9 mouse cellular contexts compared by ENCODE assay signal in genomic region chr14:54640946-54641304, GRCm38 (mm10). TPM values are rescaled to one million over a fixed set of nuclear protein-coding genes. Genes with fewer than 3 reads are reported as not detected.
DNase-seq lines count a peak whose midpoint lies in the region; ATAC-seq and TF ChIP-seq lines count a peak whose summit lies in the region.
"Had no signal": no experiment of that assay in that cellular context is flagged by ENCODE, and none has a peak within 500 bp of the region (broad histone marks: within the 10 kb centered on the region; RNA-seq: fewer than 3 reads in every experiment).

Gene Gm17606, plus strand, starts transcription at chr14:54640952.

- TF ChIP-seq POLR2A in myocyte (IDR thresholded peaks at IDR 0.05; ENCODE audit: insufficient read length, low read depth) = no peak

- H3ac ChIP-seq in myocyte (ENCODE audit: control insufficient read depth, insufficient read length) = peak within 1 kb of the TSS; percentile 80

- H3K4me3 ChIP-seq in left cerebral cortex, adult 2 months = peak within 1 kb of the TSS; percentile 74
- peak within 1 kb of the TSS; percentile 59 for H3K4me3 ChIP-seq in embryonic facial prominence, embryonic 12.5 days
- peak within 1 kb of the TSS; percentile 61 for H3K4me3 ChIP-seq in intestine, embryonic 14.5 days (ENCODE audit: low read depth, low read length)
- H3K4me3 ChIP-seq in myocyte = peak within 1 kb of the TSS; percentile 37

- H3K36me3 ChIP-seq in embryonic facial prominence, embryonic 12.5 days = peaks cover 65% of the 10 kb centered on the region
- H3K36me3 ChIP-seq in intestine, embryonic 14.5 days (ENCODE audit: control insufficient read depth, insufficient read depth, low read length) = peaks cover 50% of the 10 kb centered on the region
- H3K36me3 ChIP-seq in myocyte (ENCODE audit: control insufficient read depth, insufficient read depth) = peaks cover 25% of the 10 kb centered on the region

- TF ChIP-seq CTCF in left cerebral cortex, adult 2 months (IDR thresholded peaks at IDR 0.05) = no peak

- 1% methylated on average over 28 of the region's 28 CpGs for WGBS in embryonic facial prominence, embryonic 12.5 days
- WGBS in intestine, embryonic 14.5 days = 0% methylated on average over 25 of the region's 28 CpGs

- no peaks in the 10 kb centered on the region for H3K27me3 ChIP-seq in embryonic facial prominence, embryonic 12.5 days
- no peaks in the 10 kb centered on the region for H3K27me3 ChIP-seq in intestine, embryonic 14.5 days (replicated peaks; ENCODE audit: control insufficient read depth, insufficient read depth, low read length)
- H3K27me3 ChIP-seq in myocyte (ENCODE audit: control insufficient read depth, insufficient read depth, insufficient read length) = no peaks in the 10 kb centered on the region

- H3K4me2 ChIP-seq in embryonic facial prominence, embryonic 12.5 days (replicated peaks) = peak within 1 kb of the TSS; percentile 90
- H3K4me2 ChIP-seq in intestine, embryonic 14.5 days (ENCODE audit: low read length) = peak within 1 kb of the TSS; percentile 77
- H3K4me2 ChIP-seq in myocyte (ENCODE audit: low read depth) = peak within 1 kb of the TSS; percentile 88

- DNase-seq in left cerebral cortex, adult 2 months (ENCODE audit: extremely low spot score in 1 of 2, low spot score in 2 of 2) = no peak
- no peak for DNase-seq in left cerebral cortex, postnatal 36 days (ENCODE audit: low spot score in 2 of 2)
- DNase-seq in intestine, embryonic 14.5 days (ENCODE audit: low spot score) = no peak
- DNase-seq in frontal cortex, postnatal 14 days (ENCODE audit: low spot score in 2 of 2) = no peak
- no peak for DNase-seq in gastrocnemius, postnatal 25 days
- DNase-seq in adipocyte (ENCODE audit: low spot score) = no peak

- peak within 1 kb of the TSS; percentile 83 for H3K27ac ChIP-seq in left cerebral cortex, adult 2 months
- peak within 1 kb of the TSS; percentile 88 for H3K27ac ChIP-seq in embryonic facial prominence, embryonic 12.5 days
- peak within 1 kb of the TSS; percentile 60 for H3K27ac ChIP-seq in intestine, embryonic 14.5 days (ENCODE audit: low read depth)

- H3K79me2 ChIP-seq in myocyte (ENCODE audit: control insufficient read depth, insufficient read depth) = no peaks in the 10 kb centered on the region

- no peak for ATAC-seq in embryonic facial prominence, embryonic 12.5 days (ENCODE audit: insufficient number of reproducible peaks, insufficient read depth, low FRiP score, low TSS enrichment)
- ATAC-seq in intestine, embryonic 14.5 days (replicated peaks; ENCODE audit: low FRiP score, low TSS enrichment, low read depth) = no peak; the same call in 1 of the 2 replicates

- H3K9ac ChIP-seq in embryonic facial prominence, embryonic 12.5 days = peak within 1 kb of the TSS; percentile 83
- H3K9ac ChIP-seq in intestine, embryonic 14.5 days (ENCODE audit: low read length) = peak within 1 kb of the TSS; percentile 76

- intact Hi-C loops in left cerebral cortex, adult 2 months (cut with DNase I) = loop anchor here (1.0 to 5.0 kb wide), 4 partner anchors 59 to 579 kb away; no protein-coding TSS in a partner anchor
- intact Hi-C loops in left cerebral cortex, postnatal 36 days (cut with DNase I) = loop anchor here (2.0 to 5.0 kb wide), 5 partner anchors 34 to 582 kb away; partner anchors contain the start of gene 4931414P19Rik

- H3K9me3 ChIP-seq in embryonic facial prominence, embryonic 12.5 days = no peaks in the 10 kb centered on the region
- H3K9me3 ChIP-seq in intestine, embryonic 14.5 days (ENCODE audit: control insufficient read depth, low read length) = no peaks in the 10 kb centered on the region

- H3K4me1 ChIP-seq in embryonic facial prominence, embryonic 12.5 days = peaks cover 24% of the 10 kb centered on the region
- peaks cover 10% of the 10 kb centered on the region for H3K4me1 ChIP-seq in intestine, embryonic 14.5 days (replicated peaks; ENCODE audit: control insufficient read depth, insufficient read depth, low read length)

TF ChIP-seq in myocyte, 11 proteins besides CTCF, POLR2A, EP300 and RAD21:
- no peak for TF ChIP-seq POLR2AphosphoS2 (IDR thresholded peaks at IDR 0.05; ENCODE audit: insufficient read length, low read depth)
- TF ChIP-seq USF1 (IDR thresholded peaks at IDR 0.05; ENCODE audit: low read depth) = no peak

RNA-seq across cellular contexts. Expression of gene Gm17606, which starts in this region (rescaled TPM):
- total RNA-seq in left cerebral cortex, adult 2 months (2021) = not detected
- not detected for total RNA-seq in left cerebral cortex, postnatal 36 days (2021)
- polyA plus RNA-seq in embryonic facial prominence, embryonic 12.5 days (2016; fragmentation: Nextera tagmentation; extraction: Ambion mirVana) = 1.1 TPM in 1 of 2 replicates, not detected in the other
- polyA plus RNA-seq in intestine, embryonic 14.5 days (2014; fragmentation: Nextera tagmentation; extraction: Ambion mirVana) = not detected in 2 replicates
- not detected for polyA plus RNA-seq in myocyte (2012; fragmentation: generic; extraction: Trizol)
- total RNA-seq in gastrocnemius, postnatal 25 days (2021) = not detected
- total RNA-seq: hematopoietic stem cell, adult 5-6 weeks had no signal
